Comparison of ENCODE assay signal across 21 mouse cellular contexts in genomic region chr2:51705110-51705509, GRCm38 (mm10).
"Had no signal": no experiment of that assay in that cellular context is flagged by ENCODE, and none has a peak within 500 bp of the region (broad histone marks: within the 10 kb centered on the region; RNA-seq: fewer than 3 reads in every experiment).

No protein-coding gene starts in this region.

- H3K27ac ChIP-seq: kidney, embryonic 15.5 days; left cerebral cortex, adult 2 months; liver, embryonic 12.5 days; liver, embryonic 15.5 days; lung, embryonic 15.5 days; midbrain, embryonic 10.5 days; midbrain, embryonic 15.5 days; stomach, embryonic 15.5 days had no signal

- H3K27me3 ChIP-seq: kidney, embryonic 15.5 days; liver, embryonic 12.5 days; liver, embryonic 15.5 days; lung, embryonic 15.5 days; megakaryocyte, embryonic 14.5 days; midbrain, embryonic 15.5 days; stomach, embryonic 15.5 days had no signal

- H3K9me3 ChIP-seq: kidney, embryonic 15.5 days; liver, embryonic 12.5 days; liver, embryonic 15.5 days; lung, embryonic 15.5 days; megakaryocyte, embryonic 14.5 days; midbrain, embryonic 10.5 days; midbrain, embryonic 15.5 days; stomach, embryonic 15.5 days had no signal

- H3K36me3 ChIP-seq: kidney, embryonic 15.5 days; liver, embryonic 12.5 days; liver, embryonic 15.5 days; lung, embryonic 15.5 days; midbrain, embryonic 10.5 days; midbrain, embryonic 15.5 days; stomach, embryonic 15.5 days had no signal

- H3K4me3 ChIP-seq: kidney, embryonic 15.5 days; left cerebral cortex, adult 2 months; liver, embryonic 12.5 days; liver, embryonic 15.5 days; lung, embryonic 15.5 days; megakaryocyte, embryonic 14.5 days; midbrain, embryonic 10.5 days; midbrain, embryonic 15.5 days; stomach, embryonic 15.5 days had no signal

- DNase-seq: kidney, adult 11 months; kidney, adult 8-10 months; kidney, postnatal 10 days; kidney, postnatal 36 days; layer of hippocampus, postnatal 36 days; lung, adult 18-20 months; lung, postnatal 10 days; lung, postnatal 36 days; right cerebral cortex, adult 18-20 months; right cerebral cortex, postnatal 14 days; right cerebral cortex, postnatal 4 days; thymus, postnatal 25 days had no signal

- H3K4me2 ChIP-seq: kidney, embryonic 15.5 days; liver, embryonic 12.5 days; liver, embryonic 15.5 days; lung, embryonic 15.5 days; midbrain, embryonic 15.5 days; stomach, embryonic 15.5 days had no signal

- H3K9ac ChIP-seq: kidney, embryonic 15.5 days; liver, embryonic 12.5 days; liver, embryonic 15.5 days; lung, embryonic 15.5 days; midbrain, embryonic 15.5 days; stomach, embryonic 15.5 days had no signal

- H3K4me1 ChIP-seq: kidney, embryonic 15.5 days; liver, embryonic 12.5 days; liver, embryonic 15.5 days; lung, embryonic 15.5 days; megakaryocyte, embryonic 14.5 days; midbrain, embryonic 10.5 days; stomach, embryonic 15.5 days had no signal

- ATAC-seq: liver, embryonic 12.5 days; midbrain, embryonic 15.5 days had no signal
